Mouse (Mus musculus) right cerebral cortex, postnatal 4 days (tissue): ENCODE measurements around the gene Csrnp1.
A peak's percentile ranks its signal among the peaks of the same experiment; 100 is the strongest.

Experiments used
- DNase-seq: peaks from one replicate; pipeline ENCODE4 v3.0.0-alpha.2; 2022

The Csrnp1 gene

DNA sequence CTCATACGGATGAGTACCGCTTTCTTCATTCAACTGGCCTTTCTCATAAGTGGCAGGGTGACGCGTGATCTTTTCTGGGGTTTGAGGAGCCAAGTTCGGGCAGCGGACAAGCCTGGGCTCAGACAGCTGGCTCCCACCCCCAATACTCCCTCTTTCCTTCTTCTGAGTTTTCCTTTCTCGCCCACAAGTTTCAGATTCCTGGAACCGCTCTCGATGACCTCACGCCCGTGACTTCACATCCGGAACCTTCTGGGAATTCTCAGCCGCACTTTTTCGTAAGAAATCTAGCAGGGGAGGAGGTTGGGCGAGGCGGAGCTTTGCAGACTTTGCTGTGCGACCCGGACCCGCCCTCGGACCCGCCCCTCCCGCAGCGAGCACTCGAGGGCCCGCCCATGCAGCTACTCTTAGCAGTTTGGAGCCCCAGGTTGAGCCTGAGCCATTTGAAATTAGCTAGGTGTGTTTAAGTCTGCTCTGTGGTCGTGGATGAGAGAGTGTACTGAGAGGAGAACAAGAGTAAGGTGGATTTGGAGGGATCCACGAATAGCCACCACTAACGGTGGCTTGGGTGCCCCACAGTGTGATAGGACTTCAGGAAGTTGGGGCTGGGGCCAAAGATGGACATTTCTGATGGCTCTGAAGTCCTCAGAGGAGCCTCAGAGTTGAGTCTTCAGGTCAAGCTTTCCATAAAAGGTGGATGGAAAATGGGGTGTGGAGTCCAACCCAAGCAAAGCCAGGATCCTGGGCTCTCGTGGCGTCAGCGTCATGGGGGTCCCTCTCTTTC lies 17.7 kb upstream of the Csrnp1 start:
- peak; percentile 45 for DNase-seq

DNA sequence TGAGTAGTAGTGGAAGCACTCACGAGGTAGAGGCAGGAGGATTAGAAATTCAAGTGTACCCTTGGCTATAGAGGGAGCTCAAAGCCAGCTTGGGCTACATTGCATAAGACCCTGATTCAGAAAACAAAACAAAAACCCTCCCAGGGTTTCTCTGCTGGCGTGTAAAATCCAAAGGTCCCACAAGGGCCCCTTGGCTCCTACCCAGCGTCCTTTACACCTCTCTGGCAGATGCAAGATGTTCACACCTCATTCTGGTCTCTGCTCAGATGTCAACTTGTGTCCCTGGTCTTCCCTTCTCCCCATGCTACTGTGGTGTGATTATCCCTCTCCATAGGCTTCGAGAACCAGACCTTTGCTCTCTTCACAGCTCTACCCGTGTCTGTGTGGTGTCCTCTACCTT lies 16.3 kb upstream of the Csrnp1 start:
- DNase-seq, result no peak

DNA sequence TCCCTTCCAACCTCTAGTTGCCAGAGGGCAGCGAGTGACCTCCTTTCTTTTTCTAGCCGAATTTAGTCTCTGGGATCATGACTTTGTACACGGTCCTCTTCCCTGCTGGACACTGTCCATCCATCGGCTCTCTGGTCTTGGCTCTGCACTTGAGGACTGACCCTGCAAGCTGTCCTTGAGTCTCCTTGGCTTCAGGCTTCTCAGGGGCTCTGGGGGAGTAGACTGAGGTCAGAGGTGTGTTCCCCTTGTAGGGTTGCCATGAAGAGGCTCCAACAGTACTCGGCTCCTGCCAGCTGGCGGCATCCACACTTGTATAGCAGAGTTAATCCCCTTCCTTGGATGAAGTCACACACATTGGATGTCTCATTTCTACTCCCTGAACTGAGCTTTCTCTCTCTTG lies 15.2 kb upstream of the Csrnp1 start:
- DNase-seq, result no peak

DNA sequence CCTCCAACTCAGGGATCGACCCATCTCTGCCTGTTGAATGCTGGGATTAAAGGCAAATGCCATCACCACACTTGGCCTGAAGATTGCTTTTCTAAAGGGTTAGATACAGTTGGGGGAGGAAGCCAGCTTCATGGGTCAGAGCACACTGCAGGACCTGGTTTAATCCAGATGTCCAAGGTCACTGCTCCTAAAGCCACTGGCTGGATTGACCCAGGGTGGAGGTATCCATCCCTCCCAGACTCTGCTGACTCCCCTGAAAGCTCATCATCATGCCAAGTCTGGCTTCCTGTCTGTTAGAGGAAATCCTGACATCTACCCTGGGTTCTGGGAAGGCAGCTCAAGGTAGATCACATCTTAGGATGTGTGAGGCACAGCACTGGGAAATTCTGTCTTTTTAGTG lies 14.3 kb upstream of the Csrnp1 start:
- DNase-seq, result no peak

DNA sequence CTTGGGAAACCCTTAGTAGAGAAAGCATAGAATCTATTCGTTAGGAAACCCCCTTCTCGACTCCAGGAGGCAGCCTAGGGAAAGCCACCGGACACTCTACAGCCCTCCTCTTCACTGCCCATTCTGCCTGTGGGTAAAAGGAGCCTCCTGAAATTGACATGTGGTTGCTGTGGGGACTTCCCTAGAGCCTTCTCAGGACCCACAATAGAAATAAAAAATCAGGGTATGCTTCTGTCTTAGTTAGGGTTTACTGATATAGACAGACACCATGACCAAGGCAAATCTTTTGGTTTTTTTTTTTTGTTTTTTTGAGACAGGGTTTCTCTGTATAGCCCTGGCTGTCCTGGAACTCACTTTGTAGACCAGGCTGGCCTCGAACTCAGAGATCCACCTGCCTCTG lies 11.6 kb upstream of the Csrnp1 start:
- DNase-seq, result no peak

DNA sequence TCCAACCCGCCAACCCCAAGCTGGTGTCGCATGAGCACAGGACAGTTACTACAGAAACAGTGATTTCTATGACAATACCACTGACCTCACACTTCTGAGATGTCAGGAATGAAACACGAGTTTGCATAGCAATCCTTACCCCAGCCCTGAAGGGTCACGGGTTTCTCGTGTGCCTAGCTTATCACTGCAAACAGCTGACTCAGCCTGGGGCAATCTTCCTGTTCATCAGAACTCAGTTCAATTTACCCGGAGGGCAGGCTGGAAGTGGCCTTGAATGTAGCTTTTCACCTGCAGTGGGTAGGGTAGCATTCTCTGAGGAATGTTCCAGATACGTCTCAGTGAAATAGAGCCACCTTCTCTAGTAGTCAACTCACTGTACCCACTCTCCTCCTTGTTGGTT lies 9.7 kb upstream of the Csrnp1 start:
- DNase-seq, result no peak

DNA sequence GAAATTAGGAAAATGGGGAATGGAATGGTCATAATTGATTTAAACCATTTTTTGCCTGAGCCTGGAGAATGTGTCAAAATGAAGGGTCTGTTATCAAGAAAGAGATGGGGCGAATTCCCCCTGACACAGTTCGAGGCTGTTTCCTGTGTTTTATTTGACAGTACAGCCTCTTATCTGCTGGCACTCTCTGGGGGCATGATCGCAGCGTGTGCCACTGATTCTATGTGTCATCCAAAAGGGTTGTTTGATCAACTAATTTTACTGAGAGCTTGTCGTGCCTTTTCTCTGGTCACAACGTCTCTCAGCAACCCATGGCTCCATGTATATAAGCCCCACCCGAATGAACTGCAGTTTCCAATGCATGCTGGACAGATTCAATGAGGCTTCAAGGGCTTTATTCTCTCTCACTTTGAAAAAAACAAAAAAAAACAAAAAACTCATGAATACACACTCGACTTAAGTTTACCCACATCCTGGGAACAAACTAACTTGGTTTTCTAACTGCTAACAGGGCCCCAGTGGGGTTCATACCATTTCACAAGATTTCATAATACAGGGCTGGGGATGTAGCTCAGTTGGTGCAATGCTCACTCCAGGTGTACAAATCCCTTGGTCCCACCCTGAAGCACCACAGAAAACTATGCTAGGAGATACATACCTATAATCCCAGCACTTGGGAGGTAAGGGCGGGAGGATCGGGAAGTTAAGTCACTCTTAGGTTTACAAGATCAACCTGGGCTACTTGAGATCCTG lies 8.8 kb upstream of the Csrnp1 start:
- DNase-seq, result no peak

DNA sequence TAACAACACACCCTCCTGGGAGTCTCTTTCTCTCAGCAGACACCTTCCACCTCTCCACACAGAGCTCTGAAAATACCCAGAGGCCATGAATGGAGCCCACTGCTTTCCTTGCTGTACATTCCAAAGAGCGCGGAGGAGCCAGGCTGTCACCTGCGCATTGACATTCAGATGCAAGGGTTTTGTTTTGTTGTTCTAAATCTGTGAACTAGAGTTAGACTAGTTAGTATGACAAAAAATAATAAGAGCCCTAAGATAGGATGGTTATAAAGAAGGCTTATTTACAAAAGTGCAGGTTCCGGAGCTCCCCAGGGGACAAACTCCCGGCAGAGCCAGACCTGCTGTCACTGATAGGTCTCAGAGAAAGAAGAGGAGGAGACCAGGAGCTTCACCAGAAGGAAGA lies 6.9 kb upstream of the Csrnp1 start:
- no peak for DNase-seq

DNA sequence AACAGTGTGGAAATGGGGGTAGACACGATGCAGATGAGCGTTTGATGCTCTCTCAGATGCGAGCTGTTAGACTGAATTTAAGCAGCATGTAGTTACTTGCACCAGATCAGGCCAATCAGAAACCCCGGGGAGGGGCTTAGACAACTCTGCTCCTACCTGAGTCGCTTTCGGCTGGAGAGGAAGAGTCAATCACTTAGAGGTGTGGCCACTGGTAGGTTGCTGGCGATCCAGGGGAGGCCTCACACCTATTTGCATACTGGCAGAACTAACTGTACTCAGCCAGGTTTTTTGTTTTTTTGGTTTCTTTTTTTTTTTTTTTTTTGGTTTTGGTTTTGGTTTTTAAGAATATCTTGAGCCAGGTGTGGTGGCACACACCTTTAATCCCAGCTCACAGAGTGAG lies 3.8 kb upstream of the Csrnp1 start:
- no peak for DNase-seq

DNA sequence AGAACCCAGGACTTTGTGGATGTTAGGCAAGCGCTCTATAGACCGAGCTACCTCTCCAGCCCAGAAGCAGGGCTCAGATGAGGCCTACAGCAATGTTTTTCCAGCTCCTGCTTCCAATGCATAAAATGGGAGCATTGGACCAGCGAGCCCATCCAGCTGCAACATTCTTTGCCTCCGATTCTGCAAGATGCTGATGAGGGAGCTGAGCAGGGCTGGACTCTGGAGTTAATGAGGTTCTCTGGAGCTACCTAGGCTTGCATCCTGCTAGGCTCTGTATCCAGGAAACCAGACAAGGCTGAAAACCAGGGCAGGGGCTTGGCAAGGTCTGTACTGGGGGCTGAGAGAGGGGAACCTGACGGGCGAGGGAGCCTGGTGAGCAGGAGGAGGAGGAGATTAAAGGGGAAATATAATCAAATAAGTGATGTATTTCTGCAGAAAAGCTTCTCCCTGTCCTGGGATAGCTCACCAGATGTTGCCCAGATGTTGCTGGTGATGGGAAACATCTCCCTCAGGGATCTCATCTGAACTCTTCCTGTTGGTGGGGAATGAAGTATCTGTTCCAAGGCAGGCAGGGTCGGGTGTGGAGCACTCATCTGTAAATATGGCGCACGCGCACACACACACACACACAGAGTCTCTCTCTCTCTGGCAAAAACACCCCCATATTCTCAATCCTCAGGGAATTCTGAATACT lies 1.6 kb upstream of the Csrnp1 start:
- DNase-seq, result no peak

DNA sequence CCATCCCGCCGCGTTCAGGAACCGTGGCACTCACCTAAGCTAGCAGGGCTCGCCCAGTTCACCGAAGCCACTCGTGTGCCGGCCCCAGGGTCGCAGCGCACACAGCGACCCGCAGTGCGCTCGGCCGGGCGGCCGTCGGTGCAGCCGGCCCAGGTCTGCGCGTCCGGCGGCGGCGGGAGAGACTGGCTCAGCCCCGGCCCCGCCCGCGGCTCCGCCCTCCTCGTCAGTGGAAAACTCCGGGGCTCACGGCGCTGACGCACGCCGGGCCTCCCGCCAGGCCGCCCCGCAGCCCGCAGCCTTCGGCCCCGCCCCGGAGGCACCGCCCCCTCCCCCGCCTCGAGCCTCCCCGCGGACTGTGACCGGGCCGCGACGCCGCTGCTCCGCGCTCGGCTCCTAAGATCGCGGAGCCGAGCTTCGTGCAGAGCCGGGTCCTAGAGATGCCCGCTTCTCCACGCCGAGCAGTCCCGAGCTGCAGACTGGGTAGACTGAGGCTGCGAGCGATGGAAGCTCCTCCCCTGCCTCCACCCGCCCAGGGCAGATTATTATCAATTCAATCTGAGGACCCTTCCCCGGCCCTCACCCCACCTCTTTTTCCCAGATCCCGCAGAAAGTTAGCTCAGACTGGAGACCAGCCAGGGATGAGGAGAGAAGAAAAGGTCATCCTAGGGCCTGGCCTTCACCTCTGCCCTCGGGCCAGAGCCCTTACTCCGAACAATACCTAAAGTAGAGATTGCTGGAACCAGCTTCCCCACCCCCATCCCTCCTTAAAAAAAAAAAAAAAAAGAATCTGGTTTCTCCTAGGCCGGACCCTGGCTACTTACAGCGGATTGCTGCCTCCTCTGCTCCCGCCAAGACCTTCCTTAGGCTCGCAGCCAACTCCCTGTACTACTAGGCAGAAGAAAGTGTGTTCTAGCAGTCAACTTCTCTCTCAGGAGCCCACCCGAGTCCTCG lies 598 bp downstream of the Csrnp1 start:
- DNase-seq, result peak; percentile 75

DNA sequence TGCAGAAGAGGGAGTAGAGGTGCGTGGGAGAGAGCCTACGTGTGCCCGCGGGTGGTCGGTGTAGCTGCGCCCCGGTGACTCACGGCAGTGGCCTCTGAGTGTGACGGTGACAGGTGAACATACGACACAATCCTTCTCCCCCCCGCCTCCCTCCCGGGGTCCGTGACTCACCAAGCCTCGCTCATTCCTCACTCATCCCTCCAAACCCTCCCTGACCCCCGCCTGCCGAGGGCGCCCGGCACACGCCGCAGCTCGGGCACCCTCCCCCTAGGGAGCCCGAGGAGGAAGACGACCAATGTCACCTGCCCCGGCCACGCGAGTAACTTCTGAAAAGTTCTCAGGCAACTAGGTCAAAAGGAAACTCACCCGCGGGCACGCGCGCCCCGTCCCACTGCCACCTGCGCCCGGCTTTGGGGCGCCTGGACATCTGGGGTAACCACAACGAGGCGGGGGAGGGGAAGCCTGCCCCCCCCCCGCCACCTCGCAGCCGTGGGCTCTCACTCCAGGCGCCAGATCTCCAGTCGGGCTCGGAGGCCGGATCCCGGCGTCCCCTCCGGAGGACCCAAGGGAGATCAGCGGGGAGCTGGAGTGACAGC lies 1.4 kb downstream of the Csrnp1 start:
- DNase-seq, result no peak

DNA sequence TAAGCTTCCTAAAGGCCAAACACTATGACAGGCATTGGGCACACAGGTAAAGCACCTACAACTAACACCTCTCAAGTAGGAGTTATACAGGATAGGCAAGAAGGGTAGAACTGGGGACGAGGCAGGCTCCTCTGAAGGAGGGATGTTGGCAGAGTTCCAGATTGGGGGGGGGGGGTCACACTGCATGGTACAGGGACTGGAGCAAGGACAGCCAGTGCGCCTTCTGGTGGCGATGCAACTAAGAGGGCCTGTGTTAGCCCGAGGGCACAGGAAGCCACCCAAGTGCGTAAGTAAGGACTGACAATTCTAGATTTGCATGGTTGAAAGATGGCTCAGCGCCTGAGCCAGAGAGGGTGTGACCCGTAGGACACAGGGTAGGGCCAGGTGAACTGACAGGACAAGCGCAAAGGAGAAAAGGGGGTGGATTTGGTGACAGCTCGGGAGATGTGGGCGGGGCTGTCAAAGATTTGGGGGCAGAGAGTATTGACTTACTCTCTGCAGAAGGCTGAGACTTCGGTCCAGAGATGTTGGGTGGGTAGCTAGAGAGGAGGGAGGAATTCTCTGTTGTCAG lies 2.1 kb downstream of the Csrnp1 start:
- peak; percentile 54 for DNase-seq

DNA sequence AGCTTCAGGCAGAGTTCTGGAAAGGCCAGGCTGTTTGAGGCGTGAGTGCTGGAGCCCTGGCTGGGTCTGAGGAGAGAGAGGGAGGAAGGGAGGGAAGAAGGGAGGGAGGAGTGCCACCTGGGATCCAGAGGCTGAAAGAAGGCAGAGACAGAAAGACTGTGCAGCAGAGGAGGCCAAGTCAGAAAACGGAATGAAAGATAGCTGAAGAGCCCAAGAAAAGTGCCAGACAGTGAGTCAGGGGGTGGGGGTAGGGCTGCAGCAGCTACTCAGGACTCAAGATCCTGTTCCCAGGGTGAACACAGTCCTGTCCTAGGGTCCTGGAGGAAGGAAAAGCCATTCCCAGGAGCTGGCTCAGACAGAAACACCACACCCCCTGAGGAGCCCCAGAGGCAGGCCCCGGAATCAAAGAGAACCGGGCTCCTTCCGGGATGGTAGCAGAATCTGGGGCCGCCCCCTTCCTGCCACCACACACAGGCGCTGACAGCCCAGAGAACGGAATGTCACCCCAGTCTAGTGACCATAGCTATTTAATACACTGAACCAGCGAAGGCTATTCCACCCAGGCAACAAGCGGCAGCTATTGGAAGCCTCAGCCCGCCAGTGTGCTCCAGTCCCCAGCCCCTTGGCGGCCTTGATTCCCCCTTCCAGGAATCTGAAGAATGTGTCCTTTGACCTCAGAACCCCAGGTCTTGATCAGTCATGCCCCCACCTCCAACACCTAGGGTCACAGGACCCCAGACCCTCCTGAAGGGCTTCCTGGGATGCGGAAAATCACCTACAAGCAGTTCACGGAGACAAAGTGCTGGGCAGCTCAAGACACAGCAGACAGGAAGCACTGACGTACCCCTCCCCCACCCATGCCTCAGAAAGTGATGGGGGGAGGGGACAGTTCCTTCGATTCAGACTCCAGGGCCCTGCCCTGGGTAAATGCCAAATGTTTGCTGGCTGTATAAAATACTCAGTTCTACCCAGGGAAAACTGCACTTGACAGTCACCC lies 3.0 kb downstream of the Csrnp1 start:
- DNase-seq, result no peak

DNA sequence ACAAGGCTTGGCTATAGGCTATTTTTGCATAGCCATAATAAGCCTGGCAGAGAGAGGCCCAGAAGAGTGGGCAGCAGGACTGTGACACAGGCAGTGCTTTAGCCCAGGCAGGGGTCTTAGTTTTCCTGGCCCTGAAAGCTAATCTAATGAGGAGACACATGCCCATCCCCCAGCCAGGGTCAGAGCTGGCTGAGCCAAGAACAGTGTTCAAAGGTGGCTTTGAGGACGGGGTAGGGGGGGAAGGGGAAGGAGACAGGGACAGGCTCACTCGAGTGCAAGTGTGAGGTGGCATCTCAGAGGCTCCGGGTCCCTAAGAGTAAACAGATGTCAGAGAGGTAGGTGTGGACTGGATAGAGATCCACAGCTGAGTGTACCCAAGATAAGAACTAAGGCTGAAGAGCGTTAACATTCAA lies 3.7 kb downstream of the Csrnp1 start:
- DNase-seq, result no peak

DNA sequence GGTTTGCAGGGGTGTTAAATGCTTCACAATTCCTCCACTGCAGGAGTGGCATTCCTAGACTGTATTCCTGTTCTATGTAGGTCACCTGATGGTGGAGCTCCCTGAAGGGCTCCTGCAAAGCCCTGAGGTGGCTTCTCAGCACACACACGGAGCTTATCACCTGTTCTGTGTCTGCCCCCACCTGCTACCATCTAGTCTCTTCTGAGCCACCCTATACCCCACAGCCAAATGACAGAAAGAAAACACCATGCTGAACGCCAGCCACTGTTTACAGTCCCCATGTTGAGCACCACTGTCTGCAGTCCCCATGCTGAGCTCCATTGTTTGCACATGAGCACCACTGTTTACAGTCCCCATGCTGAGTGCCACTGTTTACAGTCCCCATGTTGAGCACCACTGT lies 4.7 kb downstream of the Csrnp1 start:
- no peak for DNase-seq

DNA sequence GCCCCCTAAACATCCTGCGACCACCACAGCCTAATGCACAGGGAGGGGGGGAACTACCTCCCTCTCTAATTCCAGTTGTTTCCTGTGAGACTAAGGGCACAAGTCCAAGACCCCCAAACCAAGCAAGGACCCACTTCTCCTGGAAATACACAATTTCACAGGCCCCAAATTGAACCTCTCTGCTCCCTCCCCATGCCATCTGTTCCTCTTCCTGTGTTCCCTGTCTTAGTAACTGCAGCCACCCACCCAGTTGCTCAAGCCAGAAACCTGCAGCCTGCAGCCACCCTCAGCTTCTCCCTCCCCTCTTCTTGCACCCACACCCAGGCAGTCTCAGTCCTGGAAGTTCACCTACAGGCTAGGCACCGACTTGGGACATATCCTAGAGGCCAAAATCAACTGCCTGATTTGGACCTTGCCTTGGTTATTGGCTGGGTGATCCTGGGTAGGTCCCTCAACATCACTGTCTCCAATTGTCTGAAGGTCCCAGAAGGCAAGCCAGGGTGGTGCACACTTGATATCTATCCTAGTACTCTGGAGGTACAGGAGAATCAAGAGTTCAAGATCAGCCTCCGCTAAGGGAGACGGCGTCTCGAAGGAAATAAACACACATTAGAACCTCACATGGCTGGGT lies 5.5 kb downstream of the Csrnp1 start:
- no peak for DNase-seq

DNA sequence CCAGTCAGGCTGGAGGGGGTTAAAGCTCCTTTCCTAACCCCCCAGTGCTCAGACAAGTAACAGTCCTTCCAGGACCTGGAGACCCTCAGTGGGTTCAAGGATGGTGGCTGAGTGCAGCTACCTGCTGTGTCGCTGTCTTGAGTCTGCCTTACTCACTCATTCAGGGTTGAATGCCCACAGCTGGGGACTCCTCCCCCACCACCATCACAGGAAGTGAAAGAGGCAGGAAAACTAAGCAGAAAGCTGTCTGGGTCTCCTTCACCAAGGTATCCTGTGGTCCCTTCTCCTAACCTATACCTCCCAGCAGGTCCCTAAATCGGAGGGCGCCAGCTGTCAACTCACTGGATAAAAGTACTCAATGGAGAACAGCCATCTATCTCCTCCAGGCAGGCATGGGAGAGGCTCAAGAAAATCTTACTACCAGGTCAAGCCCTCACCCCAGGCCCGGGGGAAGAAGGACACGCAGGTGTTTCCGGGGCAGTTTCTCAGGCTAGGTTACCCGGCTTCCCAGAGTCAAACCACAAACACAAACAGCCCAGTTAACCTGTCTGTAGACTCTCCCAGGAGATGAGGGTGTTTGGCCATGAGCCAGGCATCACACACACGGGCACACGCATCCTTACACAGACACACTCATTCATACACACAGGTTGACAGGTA lies 6.2 kb downstream of the Csrnp1 start:
- DNase-seq, result no peak

DNA sequence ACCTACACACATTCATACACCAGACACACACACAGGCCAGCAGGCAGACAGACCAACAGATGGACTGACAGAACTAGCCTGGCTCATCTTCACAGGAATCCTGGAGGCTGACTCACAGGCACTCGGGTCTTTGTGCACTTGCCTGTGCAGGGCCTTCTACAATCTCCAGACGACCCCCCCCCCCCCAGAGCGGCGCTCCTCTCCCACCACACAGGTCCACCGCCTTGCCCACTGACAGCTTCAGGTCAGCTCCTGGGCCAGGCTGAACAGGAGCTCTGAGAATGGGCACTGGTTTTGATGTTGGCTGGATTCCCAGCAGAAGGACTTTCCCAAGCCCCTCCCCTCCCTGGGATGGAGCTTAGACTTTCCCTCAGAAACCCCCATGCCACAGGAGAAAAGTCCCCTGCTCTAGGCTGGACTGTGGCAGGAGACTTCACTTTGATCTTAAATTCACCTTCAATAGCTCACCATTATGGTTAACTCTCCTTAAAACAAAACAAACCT lies 6.8 kb downstream of the Csrnp1 start:
- no peak for DNase-seq
